Mouse (Mus musculus): Measurements from ENCODE around the gene Fgfr2. TPM values are rescaled to one million over a fixed set of nuclear protein-coding genes. Genes with fewer than 3 reads are reported as not detected.

The Fgfr2 gene
- polyA plus RNA-seq, 1 experiment: 12.0 TPM

DNA sequence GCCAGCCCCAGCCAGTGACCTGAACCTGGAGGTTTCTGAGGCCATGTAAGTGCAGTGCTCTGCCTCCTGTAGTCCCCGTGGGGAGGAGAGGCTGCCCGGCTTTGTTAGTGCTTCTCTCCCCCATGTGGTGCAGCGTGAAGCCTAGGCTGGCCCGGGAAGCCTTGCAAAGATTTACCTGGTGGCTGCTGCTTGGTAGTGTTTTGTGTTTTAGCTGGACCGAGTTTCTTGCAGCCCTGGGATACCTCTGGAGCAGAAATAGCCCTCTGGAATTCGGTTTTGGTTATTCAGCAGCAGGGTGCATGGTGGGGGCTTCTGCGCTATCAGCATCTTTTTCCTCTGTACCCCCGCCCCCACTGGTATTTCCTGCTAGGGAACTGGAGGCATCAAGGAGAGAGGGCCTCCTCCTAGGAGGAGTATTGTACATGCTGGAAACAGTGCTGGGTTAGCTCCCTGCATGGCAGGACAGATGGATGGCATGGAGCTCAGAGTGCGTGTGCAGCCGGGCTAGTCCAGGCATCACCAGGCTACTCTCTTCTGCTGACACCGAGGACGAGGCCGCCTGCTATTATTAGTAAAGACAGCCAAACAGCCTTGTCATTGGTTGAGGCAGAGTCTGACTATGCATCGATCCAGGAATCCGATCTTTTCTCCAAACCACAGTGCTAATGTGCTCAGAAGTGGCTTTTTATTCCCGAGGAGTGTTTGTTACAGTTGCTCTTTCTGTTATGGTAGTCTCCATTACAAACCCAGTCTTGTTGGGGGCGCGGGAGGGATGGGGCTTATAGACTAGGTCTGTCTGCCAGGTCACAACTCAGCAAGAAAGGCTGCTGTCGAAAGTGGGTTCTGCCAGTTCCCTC lies 2430.0 kb downstream of the Fgfr2 start:
- Histone ChIP-seq H3K4me1 (ENCODE audit: control insufficient read depth, insufficient read depth, insufficient read length, low read length) (peaks cover 7% of the 10 kb centered on the region; the same call in 1 of the 2 replicates), H3K27ac (replicated peaks; ENCODE audit: low read depth, low read length) (no peak overlapping the region), H3K4me3 (ENCODE audit: insufficient read depth, low read depth, low read length) (peak overlapping the region; percentile 41)

DNA sequence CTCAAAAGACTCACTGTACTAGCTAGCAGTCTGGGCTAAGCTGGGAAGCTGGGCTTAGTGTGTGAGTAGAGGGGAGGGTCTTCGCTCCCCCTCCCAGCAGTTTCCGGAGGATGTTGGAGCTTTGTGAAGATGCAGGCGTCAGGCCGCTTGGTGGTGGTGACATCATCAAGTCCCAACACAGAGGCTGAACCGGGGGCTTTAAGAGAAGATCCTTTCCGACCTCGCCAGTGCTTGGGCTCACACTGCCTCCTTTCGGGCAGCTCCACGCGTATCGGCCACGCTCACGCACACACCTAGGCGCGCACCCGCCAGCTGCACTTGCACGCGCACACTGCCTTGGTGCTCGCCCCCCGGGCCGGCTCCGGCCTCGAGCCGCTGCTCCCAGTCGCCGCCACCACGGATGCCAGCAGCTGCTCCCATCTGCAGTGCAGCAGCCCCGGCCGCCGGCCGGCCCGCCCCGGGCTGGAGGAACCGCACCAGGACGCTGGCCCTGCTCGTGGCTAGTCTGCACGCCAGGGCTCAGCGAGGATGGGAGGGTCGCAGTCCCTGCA lies 2430.7 kb downstream of the Fgfr2 start:
- H3K27ac ChIP-seq (replicated peaks; ENCODE audit: low read depth, low read length): no peak overlapping the region
- H3K4me3 ChIP-seq (ENCODE audit: insufficient read depth, low read depth, low read length): peak overlapping the region; percentile 41
- peaks cover 7% of the 10 kb centered on the region; the same call in 1 of the 2 replicates for H3K4me1 ChIP-seq (ENCODE audit: control insufficient read depth, insufficient read depth, insufficient read length, low read length)

DNA sequence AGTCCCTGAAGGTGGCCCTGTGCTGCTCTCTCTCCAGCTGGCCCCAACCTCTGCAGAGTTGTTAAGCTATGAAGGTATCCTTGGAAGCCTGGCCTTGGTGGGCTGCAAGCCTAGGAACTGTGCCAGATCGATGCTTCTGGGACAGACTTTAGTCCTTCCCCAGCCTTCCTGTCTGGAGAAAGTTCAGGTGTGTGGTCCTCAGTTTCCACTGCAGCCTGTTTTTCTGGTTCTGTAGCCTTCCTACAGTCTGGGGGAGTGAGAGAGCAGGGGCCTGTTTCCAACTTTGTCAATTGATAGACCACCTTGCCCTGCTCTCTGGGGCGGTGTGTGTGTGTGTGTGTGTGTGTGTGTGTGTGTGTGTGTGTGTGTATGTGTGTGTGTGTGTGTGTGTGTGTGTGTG lies 2431.2 kb downstream of the Fgfr2 start:
- H3K27ac ChIP-seq (replicated peaks; ENCODE audit: low read depth, low read length): no peak overlapping the region
- no peak overlapping the region for H3K4me3 ChIP-seq (ENCODE audit: insufficient read depth, low read depth, low read length)
- peaks cover 12% of the 10 kb centered on the region; the same call in 1 of the 2 replicates for H3K4me1 ChIP-seq (ENCODE audit: control insufficient read depth, insufficient read depth, insufficient read length, low read length)

DNA sequence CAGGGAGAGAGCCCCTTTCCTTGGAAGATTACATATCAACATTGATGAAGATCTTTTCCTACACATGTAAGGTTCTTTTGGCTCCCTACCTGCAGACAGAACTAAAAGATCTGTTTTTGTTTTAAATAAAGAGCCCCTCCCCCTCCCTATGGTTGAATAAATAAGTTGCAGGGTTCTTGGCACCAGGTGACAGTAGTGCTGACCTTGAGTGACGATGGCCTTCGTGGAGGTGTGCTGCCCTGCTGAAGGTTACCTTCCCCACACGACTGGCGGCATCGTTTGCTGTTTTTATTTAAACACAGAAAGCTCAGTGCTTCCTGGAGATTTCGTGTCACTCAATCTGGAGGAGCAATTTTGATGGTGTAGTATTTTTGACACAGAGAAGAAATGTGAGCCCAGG lies 2432.3 kb downstream of the Fgfr2 start:
- Histone ChIP-seq H3K4me1 (ENCODE audit: control insufficient read depth, insufficient read depth, insufficient read length, low read length) (peaks cover 15% of the 10 kb centered on the region; the same call in 1 of the 2 replicates), H3K27ac (replicated peaks; ENCODE audit: low read depth, low read length) (no peak overlapping the region), H3K4me3 (ENCODE audit: insufficient read depth, low read depth, low read length) (no peak overlapping the region)

DNA sequence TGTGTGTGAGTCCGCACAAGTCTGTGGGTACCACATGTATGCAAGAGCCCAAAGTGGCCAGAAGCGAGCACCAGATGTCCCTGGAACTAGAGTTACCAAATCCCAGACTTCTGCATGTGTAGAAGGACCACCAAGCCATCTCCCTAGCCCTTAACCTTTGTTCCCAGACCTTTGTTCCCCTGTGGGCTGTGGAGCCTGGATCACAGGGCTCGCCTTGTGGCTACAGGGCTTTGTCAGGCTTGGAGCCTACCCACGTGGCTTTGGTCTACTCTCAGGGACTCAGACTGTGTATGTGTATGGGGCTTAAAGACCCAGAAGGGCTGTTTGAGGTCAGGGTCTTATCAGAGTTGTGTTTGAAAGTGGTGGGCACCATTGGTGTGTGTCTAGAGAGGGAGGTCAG lies 2434.5 kb downstream of the Fgfr2 start:
- Histone ChIP-seq H3K4me3 (ENCODE audit: insufficient read depth, low read depth, low read length) (no peak overlapping the region), H3K4me1 (ENCODE audit: control insufficient read depth, insufficient read depth, insufficient read length, low read length) (peaks cover 11% of the 10 kb centered on the region; the same call in 1 of the 2 replicates), H3K27ac (replicated peaks; ENCODE audit: low read depth, low read length) (no peak overlapping the region)

DNA sequence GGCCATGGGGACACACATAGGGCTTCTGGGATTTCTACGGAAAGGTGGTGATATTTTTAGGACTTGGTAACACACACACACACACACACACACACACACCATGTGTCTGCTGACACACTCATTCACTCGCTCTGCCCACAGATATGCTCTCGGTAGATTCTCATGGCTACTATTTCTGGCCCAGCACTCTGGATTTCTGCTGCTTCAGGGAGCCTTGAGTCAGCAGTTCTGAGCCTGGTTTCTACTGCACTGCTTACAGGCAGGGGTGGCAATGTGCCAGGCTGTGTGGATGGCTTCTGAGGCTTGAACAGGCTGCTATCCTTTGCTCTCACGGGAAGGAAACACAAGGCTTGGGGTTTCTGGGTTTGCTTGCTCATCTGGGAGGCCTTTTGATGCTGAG lies 2441.4 kb downstream of the Fgfr2 start:
- H3K27ac ChIP-seq (replicated peaks; ENCODE audit: low read depth, low read length): no peak overlapping the region
- no peak overlapping the region for H3K4me3 ChIP-seq (ENCODE audit: insufficient read depth, low read depth, low read length)
- H3K4me1 ChIP-seq (ENCODE audit: control insufficient read depth, insufficient read depth, insufficient read length, low read length): peaks cover 5% of the 10 kb centered on the region

DNA sequence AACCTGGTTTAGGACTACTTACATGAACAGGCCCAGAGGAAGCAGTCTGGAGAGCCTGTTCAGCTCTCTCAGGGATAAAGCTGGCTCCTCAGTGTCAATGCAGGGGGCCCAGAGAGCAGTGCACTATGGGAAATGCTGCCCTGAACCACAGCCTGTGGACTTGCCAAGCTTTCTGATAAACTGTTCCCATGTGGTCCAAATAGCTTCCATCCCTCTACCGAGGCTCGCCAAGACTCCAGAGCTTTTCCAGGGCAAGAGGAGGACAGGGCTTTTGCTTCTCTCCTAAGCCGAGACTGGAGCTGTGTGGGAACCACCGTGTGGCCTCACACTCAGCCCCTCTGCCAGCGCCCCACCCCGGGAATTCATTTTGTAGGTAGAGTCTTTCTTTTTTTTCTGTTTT lies 2444.7 kb downstream of the Fgfr2 start:
- Histone ChIP-seq H3K27ac (replicated peaks; ENCODE audit: low read depth, low read length) (no peak overlapping the region), H3K4me1 (ENCODE audit: control insufficient read depth, insufficient read depth, insufficient read length, low read length) (peaks cover 4% of the 10 kb centered on the region; the same call in 1 of the 2 replicates), H3K4me3 (ENCODE audit: insufficient read depth, low read depth, low read length) (no peak overlapping the region)

DNA sequence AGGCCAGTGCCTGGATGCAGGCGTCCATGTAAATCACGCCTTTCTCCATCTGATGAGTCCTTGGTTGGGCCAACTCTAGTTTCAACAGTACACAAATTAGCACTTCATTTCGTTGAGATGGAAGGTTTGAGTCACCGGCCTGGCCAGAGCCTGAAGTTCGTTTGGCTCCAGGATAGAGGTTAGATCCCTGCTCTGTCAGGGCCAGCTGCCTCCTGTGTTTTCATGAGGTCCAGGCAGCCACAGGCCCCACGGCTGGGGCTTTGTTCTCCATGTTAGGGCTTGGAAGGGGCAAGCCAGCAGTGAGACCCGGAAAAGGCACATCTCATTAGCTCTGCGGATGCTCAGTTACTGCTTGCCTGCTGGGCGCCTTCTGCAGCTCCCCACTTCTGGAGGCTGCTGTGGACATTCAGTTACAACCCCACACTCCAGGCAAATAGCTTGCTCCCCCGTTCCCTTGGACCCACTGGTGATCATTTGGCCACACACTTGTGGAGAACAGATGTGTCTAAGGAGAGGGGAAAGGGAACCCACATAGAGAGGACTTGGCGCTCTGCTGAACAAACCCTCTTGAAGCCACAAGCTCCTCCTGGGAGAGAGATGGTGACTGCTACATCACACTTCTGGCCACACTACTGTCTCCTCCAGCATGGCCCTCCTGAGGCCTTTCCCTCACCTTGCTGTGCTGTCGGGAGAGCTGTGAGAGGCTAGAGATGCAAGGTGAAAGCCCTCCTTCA lies 2445.4 kb downstream of the Fgfr2 start:
- H3K4me1 ChIP-seq (ENCODE audit: control insufficient read depth, insufficient read depth, insufficient read length, low read length): peaks cover 4% of the 10 kb centered on the region; the same call in 1 of the 2 replicates
- H3K4me3 ChIP-seq (ENCODE audit: insufficient read depth, low read depth, low read length): no peak overlapping the region
- 0 out of 2 replicates have a peak overlapping the region, but pooled peaks have one; percentile 33 for H3K27ac ChIP-seq (replicated peaks; ENCODE audit: low read depth, low read length)

DNA sequence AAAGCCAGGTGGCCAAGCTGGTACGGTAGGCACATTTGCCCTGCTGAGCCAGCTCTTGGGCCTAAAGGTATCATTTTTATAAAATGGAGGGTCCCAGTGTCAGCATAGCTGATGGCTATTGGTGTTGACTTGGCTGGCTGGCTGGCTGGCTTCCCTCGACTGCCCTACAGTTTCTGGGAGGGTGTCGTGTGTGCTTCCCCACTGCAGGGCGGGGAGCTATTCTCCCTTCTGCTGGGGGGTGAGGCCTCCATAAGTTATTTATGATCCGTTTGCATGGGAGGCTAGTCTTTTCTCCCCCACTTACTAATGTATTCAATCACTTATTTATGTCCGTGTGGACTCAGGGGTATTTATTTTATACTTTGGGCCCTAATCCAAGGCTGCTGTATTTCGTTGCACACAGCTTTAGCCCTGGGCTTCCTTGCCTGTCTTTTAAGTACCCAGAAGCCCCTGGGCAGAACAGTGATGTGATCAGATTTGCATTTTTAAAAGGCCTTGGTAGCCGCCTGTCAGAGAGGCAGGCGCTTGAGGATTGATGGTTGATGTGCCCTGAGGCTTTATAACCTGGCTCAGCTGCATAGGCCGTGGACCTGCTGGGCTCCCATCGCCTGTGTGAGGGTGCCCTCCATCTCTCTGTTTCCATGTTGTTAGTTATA lies 2446.1 kb downstream of the Fgfr2 start:
- peaks cover 4% of the 10 kb centered on the region; the same call in 1 of the 2 replicates for H3K4me1 ChIP-seq (ENCODE audit: control insufficient read depth, insufficient read depth, insufficient read length, low read length)
- no peak overlapping the region for H3K27ac ChIP-seq (replicated peaks; ENCODE audit: low read depth, low read length)
- no peak overlapping the region for H3K4me3 ChIP-seq (ENCODE audit: insufficient read depth, low read depth, low read length)

DNA sequence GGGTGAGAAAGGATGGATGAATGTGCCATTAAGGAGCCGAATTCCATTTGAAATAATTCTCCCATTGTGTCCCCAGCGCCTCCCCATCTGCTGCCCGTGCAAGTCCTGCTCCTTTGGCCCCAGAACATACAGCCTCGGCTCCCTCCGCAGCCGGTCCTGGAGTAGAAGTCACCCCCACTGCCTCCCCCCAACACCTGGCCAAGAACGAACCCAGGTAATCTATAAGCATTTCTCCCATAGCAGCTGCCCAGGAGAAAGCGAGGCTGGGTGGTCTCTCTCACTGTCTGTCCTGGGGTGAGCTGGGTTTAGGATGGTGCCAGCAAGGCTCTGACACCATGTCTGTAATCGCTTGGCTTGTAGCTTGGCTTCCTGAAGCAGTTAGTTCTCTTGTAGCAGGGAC lies 2448.6 kb downstream of the Fgfr2 start:
- Histone ChIP-seq H3K4me1 (ENCODE audit: control insufficient read depth, insufficient read depth, insufficient read length, low read length) (peaks cover 21% of the 10 kb centered on the region), H3K4me3 (ENCODE audit: insufficient read depth, low read depth, low read length) (no peak overlapping the region), H3K27ac (replicated peaks; ENCODE audit: low read depth, low read length) (no peak overlapping the region)

DNA sequence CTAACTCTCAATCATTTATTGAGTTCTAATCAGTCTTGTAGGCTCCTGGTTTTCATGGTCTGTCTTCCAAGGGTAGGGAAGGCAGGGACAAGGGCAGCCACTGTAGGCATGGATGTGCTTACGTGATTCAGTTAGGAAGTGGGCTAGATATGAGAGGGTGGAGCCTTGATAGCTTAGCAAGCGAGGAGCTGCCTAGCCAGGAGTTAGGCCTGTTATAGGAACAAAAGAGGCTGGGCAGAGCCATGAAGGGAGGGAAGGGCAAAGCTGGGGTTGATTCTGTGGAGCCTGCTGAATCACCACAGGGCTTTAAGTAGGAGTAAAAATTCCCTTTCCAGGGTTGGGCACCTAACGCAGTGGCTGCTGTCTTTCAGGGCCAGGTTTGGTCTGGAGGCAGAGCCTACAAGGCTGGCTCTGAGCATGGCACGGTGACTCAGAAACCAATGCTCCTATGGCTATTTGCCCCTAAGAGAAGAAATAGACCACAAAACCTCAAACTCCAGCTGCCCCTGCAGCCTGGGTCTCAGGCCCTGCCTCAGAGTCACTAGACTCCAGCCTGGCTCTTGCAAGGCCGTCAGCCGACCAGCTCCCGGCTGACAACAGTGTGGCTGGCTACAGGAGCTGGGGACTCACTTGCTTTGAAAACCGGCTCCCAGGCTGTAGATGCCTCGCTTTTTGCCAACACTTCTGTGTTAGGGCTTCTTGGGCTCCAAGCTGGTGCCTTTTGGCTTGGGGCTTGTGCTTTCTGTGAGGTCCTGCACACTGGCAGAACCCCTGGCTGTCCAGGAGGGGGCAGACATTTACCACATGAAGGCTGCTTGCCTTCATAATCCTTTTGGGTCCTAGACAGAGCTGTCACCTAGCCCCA lies 2449.7 kb downstream of the Fgfr2 start:
- no peak overlapping the region for H3K27ac ChIP-seq (replicated peaks; ENCODE audit: low read depth, low read length)
- peaks cover 27% of the 10 kb centered on the region for H3K4me1 ChIP-seq (ENCODE audit: control insufficient read depth, insufficient read depth, insufficient read length, low read length)
- H3K4me3 ChIP-seq (ENCODE audit: insufficient read depth, low read depth, low read length): no peak overlapping the region

DNA sequence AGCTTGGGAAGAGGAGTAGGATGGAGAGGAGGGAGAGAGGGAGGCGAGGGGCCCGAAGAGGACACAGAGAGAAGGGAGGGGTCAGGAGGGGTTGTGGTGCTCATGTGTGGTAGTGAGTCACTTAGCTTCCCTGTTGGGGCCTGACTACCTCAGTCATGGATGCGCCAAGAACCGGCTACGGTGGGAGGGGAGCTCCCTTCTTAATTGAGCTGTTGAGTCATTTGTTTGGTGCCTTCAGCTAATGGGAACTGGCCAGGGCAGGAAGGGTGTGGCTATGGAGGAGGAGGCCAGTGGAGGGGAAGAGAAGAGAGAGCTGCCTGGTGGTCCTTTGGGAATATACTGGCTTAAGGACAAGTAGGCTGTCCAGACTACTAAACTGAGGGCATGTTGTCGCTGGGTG lies 2451.8 kb downstream of the Fgfr2 start:
- no peak overlapping the region for H3K4me3 ChIP-seq (ENCODE audit: insufficient read depth, low read depth, low read length)
- H3K4me1 ChIP-seq (ENCODE audit: control insufficient read depth, insufficient read depth, insufficient read length, low read length): peaks cover 27% of the 10 kb centered on the region
- H3K27ac ChIP-seq (replicated peaks; ENCODE audit: low read depth, low read length): peak overlapping the region; percentile 86

DNA sequence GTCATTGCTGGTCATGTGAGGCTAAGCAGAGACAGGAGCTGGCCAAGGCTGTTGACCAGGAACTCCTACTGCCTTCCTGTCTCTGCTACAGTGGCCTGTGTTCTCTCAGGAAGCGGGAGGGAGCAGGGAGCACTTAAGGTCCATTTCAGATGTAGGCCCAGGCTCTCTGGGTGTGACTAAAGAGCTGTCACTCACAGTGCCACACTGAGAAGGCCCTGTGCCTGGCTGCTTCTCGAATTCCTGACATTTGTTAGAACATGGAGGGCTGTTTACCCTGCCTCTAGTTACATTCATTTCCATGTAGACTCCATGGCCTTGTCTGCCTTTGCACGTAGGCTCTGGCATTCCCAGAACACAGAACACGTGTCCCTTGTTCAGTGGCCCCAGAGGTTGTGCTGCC lies 2452.8 kb downstream of the Fgfr2 start:
- Histone ChIP-seq H3K27ac (replicated peaks; ENCODE audit: low read depth, low read length) (peak overlapping the region; percentile 86), H3K4me1 (ENCODE audit: control insufficient read depth, insufficient read depth, insufficient read length, low read length) (peaks cover 27% of the 10 kb centered on the region), H3K4me3 (ENCODE audit: insufficient read depth, low read depth, low read length) (no peak overlapping the region)

DNA sequence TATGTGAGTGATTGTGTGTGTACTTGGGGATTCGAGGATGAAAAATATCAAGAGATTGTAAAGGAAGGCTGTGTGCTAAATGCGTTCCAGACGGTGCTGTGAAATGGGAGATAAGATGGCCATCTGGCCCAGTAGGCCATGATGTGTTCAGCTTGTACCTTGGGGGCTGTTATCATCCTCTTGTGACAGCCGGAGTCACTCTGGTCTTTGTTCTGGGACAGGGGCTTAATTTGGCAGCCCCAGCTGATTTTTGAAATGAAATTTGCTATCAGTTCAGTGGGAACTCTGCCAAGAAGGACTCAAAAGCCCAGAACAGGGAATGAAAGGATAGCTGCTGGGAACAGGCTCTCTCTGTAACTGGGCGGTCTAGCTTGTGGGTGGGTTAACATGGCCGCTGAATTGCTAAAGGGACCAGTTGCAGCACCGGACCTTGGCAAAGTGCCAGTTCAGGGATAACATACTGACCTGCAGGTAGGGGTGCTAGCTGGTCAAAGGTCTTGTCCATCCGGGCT lies 2453.7 kb downstream of the Fgfr2 start:
- Histone ChIP-seq H3K27ac (replicated peaks; ENCODE audit: low read depth, low read length) (peak overlapping the region; percentile 35), H3K4me3 (ENCODE audit: insufficient read depth, low read depth, low read length) (no peak overlapping the region), H3K4me1 (ENCODE audit: control insufficient read depth, insufficient read depth, insufficient read length, low read length) (peaks cover 27% of the 10 kb centered on the region)
